Mouse (Mus musculus): Measurements from ENCODE around the gene Ksr1. TPM values are rescaled to one million over a fixed set of nuclear protein-coding genes. Genes with fewer than 3 reads are reported as not detected.

Ksr1 gene
- polyA plus RNA-seq, 1 experiment from 2014 or later, result 3.3 TPM

GRCm38 (mm10) chr11:78968121-78968520 lies 178.1 kb downstream of the Ksr1 start:
- H3K27me3 ChIP-seq (ENCODE audit: control insufficient read depth, insufficient read depth, low read depth, low read length), result no peaks in the 10 kb centered on the region
- no peak overlapping the region for H3K27ac ChIP-seq (ENCODE audit: low read length)
- peaks cover 4% of the 10 kb centered on the region; the same call in 1 of the 2 replicates for H3K4me1 ChIP-seq (replicated peaks; ENCODE audit: control insufficient read depth, insufficient read depth, low read length)
- WGBS, result 59% methylated on average over 4 of the region's 4 CpGs
- H3K9me3 ChIP-seq (ENCODE audit: control insufficient read depth, low read length), result no peaks in the 10 kb centered on the region
- no peaks in the 10 kb centered on the region for H3K36me3 ChIP-seq (ENCODE audit: control insufficient read depth, insufficient read depth, low read length)
- no peak overlapping the region for H3K4me3 ChIP-seq (ENCODE audit: low read length)
- no peak for ATAC-seq (ENCODE audit: low read depth)
- no peak overlapping the region for H3K4me2 ChIP-seq (ENCODE audit: low read depth, low read length)
- no peak overlapping the region for H3K9ac ChIP-seq (ENCODE audit: low read length)

DNA sequence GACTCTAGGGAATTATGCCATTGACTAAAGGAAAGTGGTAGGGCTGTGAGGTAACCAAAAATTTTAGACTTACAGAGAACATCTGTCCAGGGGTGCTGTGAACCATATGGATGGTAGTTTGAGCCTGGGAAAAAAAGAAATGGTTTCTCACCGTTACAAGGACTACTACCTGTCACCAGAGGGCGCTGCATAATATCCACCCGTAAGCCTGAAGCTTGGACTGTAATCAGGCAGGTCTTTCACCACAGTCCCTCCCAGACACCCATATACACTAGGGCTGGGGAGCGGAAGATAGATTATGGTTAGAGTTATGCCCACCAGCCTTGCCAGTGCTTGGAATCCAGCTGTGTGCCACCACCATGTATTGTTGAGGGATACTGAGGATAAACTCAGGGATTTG lies 178.8 kb downstream of the Ksr1 start:
- no peaks in the 10 kb centered on the region for H3K9me3 ChIP-seq (ENCODE audit: control insufficient read depth, low read length)
- no peak overlapping the region for H3K4me2 ChIP-seq (ENCODE audit: low read depth, low read length)
- 19% methylated on average over 4 of the region's 4 CpGs for WGBS
- H3K9ac ChIP-seq (ENCODE audit: low read length), result no peak overlapping the region
- no peak for ATAC-seq (ENCODE audit: low read depth)
- no peaks in the 10 kb centered on the region for H3K4me1 ChIP-seq (replicated peaks; ENCODE audit: control insufficient read depth, insufficient read depth, low read length)
- no peak overlapping the region for H3K4me3 ChIP-seq (ENCODE audit: low read length)
- H3K27ac ChIP-seq (ENCODE audit: low read length), result no peak overlapping the region
- no peaks in the 10 kb centered on the region for H3K36me3 ChIP-seq (ENCODE audit: control insufficient read depth, insufficient read depth, low read length)
- H3K27me3 ChIP-seq (ENCODE audit: control insufficient read depth, insufficient read depth, low read depth, low read length), result no peaks in the 10 kb centered on the region

Other genes starting within 250 kb of the Ksr1 start
- 5.1 and 5.2 TPM in 2 replicates for gene Nos2, start 225.6 kb downstream of the Ksr1 start, polyA plus RNA-seq (2015; fragmentation: Nextera tagmentation; extraction: Ambion mirVana)
- gene Lgals9, start 161.5 kb downstream of the Ksr1 start, polyA plus RNA-seq (2015; fragmentation: Nextera tagmentation; extraction: Ambion mirVana), result 50.8 and 60.8 TPM in 2 replicates
- 208 and 222 TPM in 2 replicates for gene Wsb1, start 108.3 kb upstream of the Ksr1 start, polyA plus RNA-seq (2015; fragmentation: Nextera tagmentation; extraction: Ambion mirVana)
- gene Gm9964, start 150.5 kb upstream of the Ksr1 start, polyA plus RNA-seq (2015; fragmentation: Nextera tagmentation; extraction: Ambion mirVana), result not detected in 2 replicates
- 5.8 and 8.2 TPM in 2 replicates for gene Nf1, start 193.3 kb upstream of the Ksr1 start, polyA plus RNA-seq (2015; fragmentation: Nextera tagmentation; extraction: Ambion mirVana)